Mouse (Mus musculus): ENCODE measurements around the gene Prima1.

GRCm38 (mm10) chr12:103211078-103211477 is 30.9 kb downstream of the Prima1 start:
- TF ChIP-seq CTCF (IDR thresholded peaks at IDR 0.05) (no peak), EP300 (IDR thresholded peaks at IDR 0.05) (no peak)

All from lung, postnatal 0 days (tissue).